Mouse (Mus musculus) gastrocnemius, postnatal 10 days (tissue): ENCODE data around the gene Olfr1126. TPM values are rescaled to one million over a fixed set of nuclear protein-coding genes. Genes with fewer than 3 reads are reported as not detected.
"Not testable (repeated sequence)": the region's sequence is repeated elsewhere in the genome, so short reads cannot be mapped to it uniquely, and the experiment has no call there.

Experiments
- DNase-seq: peaks from one replicate; pipeline ENCODE4 v3.0.0; 2021; ENCODE audit warnings: mixed read lengths
- long read RNA-seq, 2 experiments: library from polyadenylated mRNA; stranded (forward); transcript quantifications; one replicate each; pipeline ENCODE4 v2.0.0; 2021
- total RNA-seq, 2 experiments: library from RNA; stranded (reverse); gene quantifications; 2 replicates each; pipeline ENCODE4 v1.2.3; 2021

Gene Olfr1126
- total RNA-seq = not detected
- long read RNA-seq, experiment 1 = 0 reads
- long read RNA-seq, experiment 2 = 0 reads

- DNase-seq = no peak
Measured at GRCm38 (mm10) chr2:87453662-87454061, at the start of gene Olfr1126. Gene Olfr1126, plus strand, starts transcription at chr2:87453962.

GRCm38 (mm10) chr2:87416335-87416734 is 37.4 kb upstream of the Olfr1126 start, which contains the start of gene Olfr1123:
Gene Olfr1123, plus strand, starts transcription at chr2:87416635.
- no peak for DNase-seq

GRCm38 (mm10) chr2:87429975-87430374 is 23.8 kb upstream of the Olfr1126 start, which contains the start of gene Olfr1124:
Gene Olfr1124, plus strand, starts transcription at chr2:87430275.
- DNase-seq = no peak

- no peak for DNase-seq
Measured at GRCm38 (mm10) chr2:87437731-87438130, 16.0 kb upstream of the Olfr1126 start.

GRCm38 (mm10) chr2:87461769-87462168 is 8.0 kb downstream of the Olfr1126 start:
- no peak for DNase-seq

- DNase-seq = no peak
Measured at GRCm38 (mm10) chr2:87480207-87480606, 26.4 kb downstream of the Olfr1126 start.

- no peak for DNase-seq
Measured at GRCm38 (mm10) chr2:87481158-87481557, 27.4 kb downstream of the Olfr1126 start.

- DNase-seq = no peak
Measured at GRCm38 (mm10) chr2:87482276-87482675, 28.5 kb downstream of the Olfr1126 start.

- DNase-seq = not testable (repeated sequence)
Measured at GRCm38 (mm10) chr2:87496993-87497392, 43.2 kb downstream of the Olfr1126 start, which contains the start of gene Pramel7. Gene Pramel7, minus strand, starts transcription at chr2:87497093.

- no peak for DNase-seq
Measured at GRCm38 (mm10) chr2:87506265-87506664, 52.5 kb downstream of the Olfr1126 start, which contains the start of gene Pramel6. Gene Pramel6, plus strand, starts transcription at chr2:87506565.

Other genes starting within 250 kb of the Olfr1126 start
- gene Olfr1113, start 245.0 kb upstream of the Olfr1126 start, total RNA-seq = not detected
- gene Olfr1115, start 205.9 kb upstream of the Olfr1126 start, total RNA-seq = not detected
- gene Olfr1116, start 186.4 kb upstream of the Olfr1126 start, total RNA-seq = not detected
- gene Olfr1118, start 146.4 kb upstream of the Olfr1126 start, total RNA-seq = not detected
- not detected for gene Olfr1120, start 99.1 kb upstream of the Olfr1126 start, total RNA-seq
- gene Olfr1121, start 84.1 kb upstream of the Olfr1126 start, total RNA-seq = not detected
- gene Olfr1122, start 68.1 kb upstream of the Olfr1126 start, total RNA-seq = not detected
- gene Olfr1123, start 37.3 kb upstream of the Olfr1126 start, total RNA-seq = not detected
- gene Olfr1124, start 23.7 kb upstream of the Olfr1126 start, total RNA-seq = not detected
- gene Pramel7, start 43.1 kb downstream of the Olfr1126 start, total RNA-seq = not detected
- not detected for gene Pramel6, start 52.6 kb downstream of the Olfr1126 start, total RNA-seq
- gene Olfr153, start 77.8 kb downstream of the Olfr1126 start, total RNA-seq = not detected
- gene Olfr1128, start 91.6 kb downstream of the Olfr1126 start, total RNA-seq = not detected
- not detected for gene Olfr1129, start 119.9 kb downstream of the Olfr1126 start, total RNA-seq
- gene Olfr1130, start 152.2 kb downstream of the Olfr1126 start, total RNA-seq = not detected
- gene Olfr1131, start 173.1 kb downstream of the Olfr1126 start, total RNA-seq = not detected
- gene Olfr1132, start 183.6 kb downstream of the Olfr1126 start, total RNA-seq = not detected
- gene Olfr1133, start 193.4 kb downstream of the Olfr1126 start, total RNA-seq = not detected
- not detected for gene Olfr1134, start 204.5 kb downstream of the Olfr1126 start, total RNA-seq
- gene Olfr1135, start 219.7 kb downstream of the Olfr1126 start, total RNA-seq = not detected
- gene Olfr1136, start 240.0 kb downstream of the Olfr1126 start, total RNA-seq = not detected